Mouse (Mus musculus) ZHBTc4 (cell line): ENCODE results near the gene Atg4b.

Source experiments
- DNase-seq: peaks from one replicate; pipeline ENCODE4 v3.0.0-alpha.2; 2011; ENCODE audit warnings: low read depth, low spot score

Gene Atg4b

GRCm38 (mm10) chr1:93755618-93756017 is 4.3 kb downstream of the Atg4b start:
- DNase-seq = no peak

- DNase-seq = no peak
Measured at GRCm38 (mm10) chr1:93756154-93756553, 4.9 kb downstream of the Atg4b start.

- DNase-seq = no peak
Measured at GRCm38 (mm10) chr1:93760076-93760475, 8.8 kb downstream of the Atg4b start.

- peak; percentile 43 for DNase-seq
Measured at GRCm38 (mm10) chr1:93763531-93763930, 12.2 kb downstream of the Atg4b start.

- no peak for DNase-seq
Measured at GRCm38 (mm10) chr1:93764871-93765591, 13.7 kb downstream of the Atg4b start.

GRCm38 (mm10) chr1:93767600-93767999 is 16.3 kb downstream of the Atg4b start:
- DNase-seq = no peak

- DNase-seq = no peak
Measured at GRCm38 (mm10) chr1:93769901-93770300, 18.6 kb downstream of the Atg4b start.

- no peak for DNase-seq
Measured at GRCm38 (mm10) chr1:93776686-93777085, 25.4 kb downstream of the Atg4b start.

GRCm38 (mm10) chr1:93786912-93787311 is 35.6 kb downstream of the Atg4b start:
- DNase-seq = no peak

GRCm38 (mm10) chr1:93794526-93794925 is 43.2 kb downstream of the Atg4b start:
- no peak for DNase-seq

GRCm38 (mm10) chr1:93795886-93796285 is 44.6 kb downstream of the Atg4b start:
- no peak for DNase-seq

GRCm38 (mm10) chr1:93800670-93801503 is 49.6 kb downstream of the Atg4b start:
- peak; percentile 20 for DNase-seq

- DNase-seq = peak; percentile 98
Measured at GRCm38 (mm10) chr1:93801741-93802238, 50.5 kb downstream of the Atg4b start, which contains the start of gene Dtymk. Gene Dtymk (minus strand): TSS chr1:93801934.

- no peak for DNase-seq
Measured at GRCm38 (mm10) chr1:93802771-93803170, 51.5 kb downstream of the Atg4b start.

GRCm38 (mm10) chr1:93803556-93804507 is 52.5 kb downstream of the Atg4b start, which contains the start of gene Ing5:
Gene Ing5 (plus strand): TSS chr1:93803965.
- peak; percentile 98 for DNase-seq

GRCm38 (mm10) chr1:93804818-93805217 is 53.5 kb downstream of the Atg4b start:
- DNase-seq = no peak

- DNase-seq = no peak
Measured at GRCm38 (mm10) chr1:93805221-93805951, 54.1 kb downstream of the Atg4b start.

GRCm38 (mm10) chr1:93808871-93809270 is 57.6 kb downstream of the Atg4b start:
- DNase-seq = no peak

GRCm38 (mm10) chr1:93810011-93810410 is 58.7 kb downstream of the Atg4b start:
- peak; percentile 84 for DNase-seq

- no peak for DNase-seq
Measured at GRCm38 (mm10) chr1:93811495-93812039, 60.3 kb downstream of the Atg4b start.
